ENCODE assay signal across 9 mouse cellular contexts in the genomic region with DNA sequence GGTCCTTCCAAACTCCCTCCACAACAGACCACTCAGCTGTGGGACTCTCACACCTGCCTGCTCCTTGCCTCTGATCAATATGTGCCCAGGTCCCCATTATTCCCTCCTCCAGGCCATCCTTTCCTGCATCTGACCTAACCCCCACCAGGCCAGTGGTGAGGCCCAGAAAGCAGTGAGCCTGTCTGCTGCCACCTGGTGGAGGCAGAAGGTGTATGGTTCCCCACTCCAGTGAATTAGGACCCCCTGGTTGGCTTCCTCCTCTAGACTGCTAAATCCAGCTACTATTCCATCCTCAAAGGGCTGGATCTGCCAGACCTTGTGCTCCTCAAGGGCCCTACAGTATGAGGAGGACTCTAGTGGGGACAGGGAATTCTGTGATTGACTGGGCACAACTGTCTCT.
DNase-seq lines count a peak whose midpoint lies in the region; ATAC-seq lines count a peak whose summit lies in the region.
"Had no signal": no experiment of that assay in that cellular context is flagged by ENCODE, and none has a peak within 500 bp of the region (broad histone marks: within the 10 kb centered on the region; RNA-seq: fewer than 3 reads in every experiment).

No protein-coding gene starts in this region.

- H3K9ac ChIP-seq in limb, embryonic 13.5 days: no peak overlapping the region

- H3K4me2 ChIP-seq in limb, embryonic 13.5 days (replicated peaks): no peak overlapping the region

- H3K36me3 ChIP-seq in limb, embryonic 13.5 days: peaks cover 11% of the 10 kb centered on the region

- H3K4me3 ChIP-seq in limb, embryonic 13.5 days: no peak overlapping the region
- H3K4me3 ChIP-seq: erythroblast, embryonic 14.5 days had no signal

- no peaks in the 10 kb centered on the region for H3K27me3 ChIP-seq in limb, embryonic 13.5 days

- H3K27ac ChIP-seq in limb, embryonic 13.5 days: no peak overlapping the region

- ATAC-seq in hematopoietic stem cell, adult 5-6 weeks (replicated peaks in 1 of 2; ENCODE audit: insufficient read depth in 1 of 2, low FRiP score in 2 of 2, low TSS enrichment in 1 of 2, low read depth in 1 of 2, poor library complexity in 2 of 2, severe bottlenecking in 2 of 2): peak; percentile 44 to 63; a peak in 3 of 4 replicates
- ATAC-seq in limb, embryonic 13.5 days (ENCODE audit: low FRiP score, low read depth): 0 out of 2 replicates have a peak, but pooled peaks have one; percentile 31

- DNase-seq in left cerebral cortex, adult 18-20 months (ENCODE audit: low spot score in 2 of 2): peak; percentile 45 to 67
- no peak for DNase-seq in left cerebral cortex, adult 11 months (ENCODE audit: low spot score)
- peak; percentile 26 for DNase-seq in WW6 (ENCODE audit: low read depth, low spot score)
- peak; percentile 36 for DNase-seq in embryo, embryonic 11.5 days (ENCODE audit: low read depth, low spot score)
- DNase-seq in naive thymus-derived CD4-positive, alpha-beta T cell, adult 2 months (ENCODE audit: low read depth): peak; percentile 40
- peak; percentile 51 for DNase-seq in urinary bladder, postnatal 25 days (ENCODE audit: low spot score)

- H3K9me3 ChIP-seq in limb, embryonic 13.5 days: no peaks in the 10 kb centered on the region

- peaks cover 16% of the 10 kb centered on the region for H3K4me1 ChIP-seq in limb, embryonic 13.5 days
